Mouse (Mus musculus) C2C12 (cell line): ENCODE data around the gene Nfkbie. TPM values are rescaled to one million over a fixed set of nuclear protein-coding genes. Genes with fewer than 3 reads are reported as not detected.
A peak's percentile ranks its signal among the peaks of the same experiment; 100 is the strongest.

Experiments
- H3K27me3 ChIP-seq: one replicate; pipeline ENCODE4 v1.6.1; 2011; ENCODE audit not compliant: control insufficient read depth, insufficient read depth, insufficient read length
- H3K36me3 ChIP-seq: one replicate; pipeline ENCODE4 v1.6.1; 2011; ENCODE audit not compliant: control insufficient read depth, insufficient read depth
- H3K4me3 ChIP-seq: one replicate; pipeline ENCODE4 v1.5.1; 2011; ENCODE audit warnings: mild to moderate bottlenecking, control low read depth; ENCODE audit not compliant: poor library complexity, insufficient read depth, severe bottlenecking
- H3K79me2 ChIP-seq: one replicate; pipeline ENCODE4 v1.6.1; 2011; ENCODE audit not compliant: control insufficient read depth, insufficient read depth
- H3K79me3 ChIP-seq: one replicate; pipeline ENCODE4 v1.6.1; 2011; ENCODE audit warnings: low read depth, control low read depth
- H3ac ChIP-seq: one replicate; pipeline ENCODE3; 2011; ENCODE audit warnings: low read depth; ENCODE audit not compliant: control insufficient read depth, insufficient read length
- CEBPB ChIP-seq: IDR thresholded peaks from one replicate; pipeline ENCODE4 v1.6.1; 2011; ENCODE audit warnings: low read depth, mild to moderate bottlenecking, control low read depth, moderate library complexity
- CTCF ChIP-seq: IDR thresholded peaks from one replicate; pipeline ENCODE4 v1.5.1; 2011; ENCODE audit not compliant: control insufficient read depth, insufficient read depth, insufficient read length
- FOSL1 ChIP-seq: IDR thresholded peaks from one replicate; pipeline ENCODE4 v1.8.0; 2011; ENCODE audit warnings: mild to moderate bottlenecking, low read length; ENCODE audit not compliant: poor library complexity, insufficient read depth, severe bottlenecking
- MAX ChIP-seq: IDR thresholded peaks from one replicate; pipeline ENCODE4 v1.6.1; 2011; ENCODE audit warnings: mild to moderate bottlenecking, control low read depth
- MYOD1 ChIP-seq: IDR thresholded peaks from one replicate; pipeline ENCODE4 v1.6.1; 2011; ENCODE audit warnings: low read depth; ENCODE audit not compliant: control insufficient read depth, insufficient read length
- MYOG ChIP-seq: IDR thresholded peaks from one replicate; pipeline ENCODE4 v1.6.1; 2011; ENCODE audit not compliant: control insufficient read depth, insufficient read length; ENCODE audit errors: extremely low read depth
- USF1 ChIP-seq: IDR thresholded peaks from one replicate; pipeline ENCODE4 v1.6.1; 2011; ENCODE audit warnings: low read depth, mild to moderate bottlenecking, control low read depth, moderate library complexity
- polyA plus RNA-seq: library from polyadenylated mRNA; unstranded; fragments of >200 nt; fragmentation: generic; extraction: Trizol; gene quantifications from one replicate; pipeline ENCODE4 v1.2.1, GENCODE M21; 2012; ENCODE audit warnings: missing spikeins

Nfkbie gene
- polyA plus RNA-seq, 1 experiment, result 5.3 TPM

- H3K4me3 ChIP-seq, result peak within 1 kb of the TSS; percentile 95
- H3K36me3 ChIP-seq, result peaks cover 42% of the 10 kb centered on the region
- no peak for TF ChIP-seq CEBPB
- TF ChIP-seq MYOD1, result peak; percentile 4
- H3K79me2 ChIP-seq, result peaks cover 65% of the 10 kb centered on the region
- peaks cover 44% of the 10 kb centered on the region for H3K79me3 ChIP-seq
- H3K27me3 ChIP-seq, result no peaks in the 10 kb centered on the region
- H3ac ChIP-seq, result peak within 1 kb of the TSS; percentile 87
Observed at GRCm38 (mm10) chr17:45573087-45573779, 17.7 kb downstream of the Nfkbie start, which contains the start of gene Hsp90ab1. Hsp90ab1 (minus strand) TSS chr17:45573271.

- Histone ChIP-seq H3K79me3 (peaks cover 40% of the 10 kb centered on the region), H3K4me3 (peak overlapping the region; percentile 95), H3K36me3 (peaks cover 37% of the 10 kb centered on the region), H3K79me2 (peaks cover 60% of the 10 kb centered on the region), H3ac (peak overlapping the region; percentile 78), H3K27me3 (no peaks in the 10 kb centered on the region)
- TF ChIP-seq CTCF (no peak), MYOG (no peak), CEBPB (no peak), MAX (no peak), USF1 (no peak), MYOD1 (no peak), FOSL1 (no peak)
Observed at GRCm38 (mm10) chr17:45573780-45574123, 18.2 kb downstream of the Nfkbie start.

GRCm38 (mm10) chr17:45574129-45574761, 18.7 kb downstream of the Nfkbie start:
- no peaks in the 10 kb centered on the region for H3K27me3 ChIP-seq
- H3K79me2 ChIP-seq, result peaks cover 55% of the 10 kb centered on the region
- H3ac ChIP-seq, result peak overlapping the region; percentile 78
- H3K36me3 ChIP-seq, result peaks cover 32% of the 10 kb centered on the region
- peak overlapping the region; percentile 95 for H3K4me3 ChIP-seq
- TF ChIP-seq MYOG (no peak), MYOD1 (no peak), FOSL1 (no peak), USF1 (no peak), MAX (no peak), CTCF (no peak), CEBPB (no peak)
- peaks cover 38% of the 10 kb centered on the region for H3K79me3 ChIP-seq

GRCm38 (mm10) chr17:45575123-45575897, 19.8 kb downstream of the Nfkbie start:
- H3K79me2 ChIP-seq, result peaks cover 44% of the 10 kb centered on the region
- no peak for TF ChIP-seq MYOD1
- TF ChIP-seq CTCF, result no peak
- no peak for TF ChIP-seq FOSL1
- no peak for TF ChIP-seq MAX
- no peak for TF ChIP-seq MYOG
- no peak for TF ChIP-seq CEBPB
- no peak for TF ChIP-seq USF1

GRCm38 (mm10) chr17:45578242-45578641, 22.7 kb downstream of the Nfkbie start:
- no peaks in the 10 kb centered on the region for H3K27me3 ChIP-seq
- no peak overlapping the region for H3ac ChIP-seq
- no peak overlapping the region for H3K4me3 ChIP-seq

More at GRCm38 (mm10) chr17:45575123-45575897, 19.8 kb downstream of the Nfkbie start:
- Histone ChIP-seq H3K36me3 (peaks cover 21% of the 10 kb centered on the region), H3K4me3 (no peak overlapping the region), H3K79me3 (peaks cover 28% of the 10 kb centered on the region), H3K27me3 (no peaks in the 10 kb centered on the region), H3ac (no peak overlapping the region)

More at GRCm38 (mm10) chr17:45578242-45578641, 22.7 kb downstream of the Nfkbie start:
- Histone ChIP-seq H3K36me3 (peaks cover under 1% of the 10 kb centered on the region), H3K79me3 (no peaks in the 10 kb centered on the region), H3K79me2 (peaks cover 15% of the 10 kb centered on the region)
- TF ChIP-seq MYOD1 (no peak), FOSL1 (no peak), CEBPB (no peak), MAX (no peak), USF1 (no peak), MYOG (no peak), CTCF (no peak)
